Mouse (Mus musculus) kidney, postnatal 25 days (tissue): Measurements from ENCODE around the gene Nrxn3.
A peak's percentile ranks its signal among the peaks of the same experiment; 100 is the strongest.

Source experiments
- DNase-seq, 2 experiments: peaks; one replicate each; pipeline ENCODE4 v3.0.0; 2021; ENCODE audit warnings: mixed read lengths in 2 of 2

The Nrxn3 gene

DNA sequence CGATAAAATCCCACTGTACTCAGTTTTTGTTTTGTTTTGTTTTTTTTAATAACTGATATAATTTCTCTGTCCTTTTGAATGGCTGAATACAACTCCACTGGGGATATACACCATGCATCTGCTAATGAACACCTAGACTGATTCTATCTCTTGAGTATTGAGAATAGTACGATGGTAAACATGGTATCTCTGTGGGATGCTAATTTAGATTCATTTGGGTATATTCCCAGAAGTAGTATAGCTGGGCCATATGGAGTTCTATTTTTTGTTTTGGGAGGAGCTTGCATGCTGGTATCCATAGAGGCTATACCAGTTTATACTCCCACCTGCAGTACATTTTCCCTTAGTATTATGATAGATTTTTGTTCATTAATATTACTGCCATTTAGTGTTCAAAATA is 217.0 kb downstream of the Nrxn3 start:
- DNase-seq = no peak

DNA sequence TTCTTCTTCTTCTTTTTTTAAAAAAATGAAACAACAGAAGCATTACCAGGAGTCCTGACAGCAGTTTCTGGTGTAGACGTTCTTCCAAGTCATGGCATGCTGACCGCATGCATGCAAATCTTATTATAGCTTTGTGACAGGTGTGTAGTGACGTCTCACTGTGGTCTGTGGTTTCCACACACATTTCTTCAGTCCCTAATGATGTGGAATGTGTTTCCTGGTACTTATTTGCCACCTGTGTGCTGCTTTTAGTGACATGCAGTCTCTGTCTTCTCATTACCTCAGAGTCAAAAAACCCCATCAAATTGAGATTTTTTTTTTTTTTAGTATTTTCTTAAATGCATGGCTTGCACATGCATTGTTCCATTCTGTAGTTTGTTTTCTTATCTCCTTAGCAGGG is 222.3 kb downstream of the Nrxn3 start:
- no peak for DNase-seq

DNA sequence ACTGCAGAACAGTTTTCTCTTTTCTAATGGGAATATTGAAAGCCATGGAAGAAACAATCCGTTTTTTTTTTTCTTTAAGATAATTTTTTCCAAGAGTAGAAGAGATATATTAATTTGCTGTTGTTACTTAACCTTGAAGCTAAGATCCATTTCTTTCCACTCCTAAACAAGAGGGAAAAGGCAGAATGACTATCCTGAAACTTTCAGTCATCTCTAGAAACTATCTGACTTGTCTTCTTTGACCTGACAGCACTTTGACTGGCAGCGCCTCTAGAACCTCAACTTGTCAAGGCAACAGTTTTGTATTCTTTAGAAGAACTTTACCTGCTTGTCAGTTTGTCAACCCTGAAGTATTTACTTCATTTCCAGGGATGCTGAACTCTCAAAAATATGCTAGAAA is 227.2 kb downstream of the Nrxn3 start:
- no peak for DNase-seq

DNA sequence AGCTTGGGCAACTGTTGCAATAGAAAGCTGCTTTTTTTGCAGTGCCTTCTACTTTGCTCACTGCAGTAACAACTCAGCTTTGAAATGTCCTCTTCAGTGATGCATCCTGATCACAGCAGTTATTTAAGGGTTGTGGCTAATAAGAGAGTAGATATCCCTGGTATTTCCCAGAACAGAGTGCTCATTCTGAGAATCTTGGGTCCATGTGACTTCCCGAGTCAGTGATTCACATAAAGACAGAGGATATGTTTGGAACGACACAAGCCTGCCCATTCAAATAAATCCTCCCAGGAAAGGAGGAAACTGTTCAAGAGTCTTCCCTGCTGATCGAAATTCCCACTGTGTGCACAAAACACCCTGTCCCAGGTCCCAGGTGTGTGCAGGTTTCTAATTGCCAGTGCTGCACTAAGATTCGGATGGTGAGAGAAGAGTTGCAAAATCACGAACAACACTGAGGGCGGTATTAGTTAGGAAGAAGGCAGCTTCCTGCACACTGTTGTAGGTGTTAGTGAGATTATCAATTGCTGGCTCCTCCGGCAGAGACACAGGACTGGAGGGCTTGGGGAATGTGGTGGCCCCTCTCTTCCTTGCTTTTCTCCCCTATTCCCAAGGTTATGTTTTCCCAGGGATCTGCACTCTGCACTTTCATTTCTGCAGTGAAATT is 230.4 kb downstream of the Nrxn3 start:
- no peak for DNase-seq

DNA sequence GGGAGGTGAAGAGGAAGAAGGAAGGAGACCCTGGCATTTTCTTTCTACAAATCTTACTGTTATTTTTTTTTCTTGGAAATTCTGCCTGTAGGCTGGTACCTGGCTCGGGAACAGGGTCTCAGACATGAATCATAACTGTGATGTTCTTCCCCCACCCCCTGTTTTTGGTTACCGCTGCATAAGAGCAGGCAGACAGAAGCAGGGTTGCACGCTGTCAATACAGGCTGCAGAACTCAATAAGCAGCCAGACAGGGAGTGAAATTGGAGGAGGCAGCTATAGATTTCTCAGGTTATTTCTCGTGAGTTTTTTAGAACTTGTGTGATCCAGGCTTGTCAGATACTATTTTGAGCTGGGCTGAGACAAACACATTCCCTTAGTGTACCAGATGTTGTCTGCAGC is 231.1 kb downstream of the Nrxn3 start:
- DNase-seq = no peak

DNA sequence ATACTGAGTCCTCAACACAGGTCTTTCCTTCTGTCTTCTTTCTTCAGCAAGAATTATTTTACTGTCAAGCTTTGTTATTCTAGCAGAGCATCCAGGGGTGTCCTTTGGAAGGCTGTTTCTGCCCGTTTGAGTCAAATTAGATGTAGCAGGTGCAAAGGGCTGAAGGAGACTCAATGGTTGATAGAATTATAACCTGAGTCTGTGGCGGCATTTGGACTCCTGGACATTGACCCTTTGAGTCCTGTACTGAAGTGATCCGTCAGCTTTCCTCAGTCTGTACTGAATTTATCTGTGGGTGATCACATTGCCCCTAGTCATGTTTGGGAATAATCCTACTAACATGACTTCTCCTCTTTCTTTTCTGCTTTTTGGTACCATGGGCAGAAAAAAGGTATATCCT is 234.8 kb downstream of the Nrxn3 start:
- DNase-seq = peak; percentile 38 to 50

DNA sequence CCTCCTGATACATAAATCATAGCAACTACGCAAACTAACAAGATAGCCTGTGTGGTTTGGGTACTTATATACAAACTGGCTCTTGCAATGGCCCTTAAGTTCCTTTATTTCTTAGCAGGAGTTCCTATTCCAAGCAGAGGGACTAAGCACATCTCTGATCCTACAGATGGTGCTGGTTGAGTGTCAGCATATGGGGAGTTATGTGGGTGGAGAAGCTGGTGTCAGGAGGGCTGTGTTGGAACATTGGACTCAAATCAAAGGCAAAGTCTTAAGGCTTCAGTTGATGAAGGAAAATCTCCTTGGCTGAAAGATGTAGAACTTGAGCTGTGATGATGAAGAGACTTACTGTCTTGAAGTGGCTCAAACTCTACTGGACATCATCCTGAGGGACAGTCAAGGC is 238.1 kb downstream of the Nrxn3 start:
- no peak for DNase-seq

DNA sequence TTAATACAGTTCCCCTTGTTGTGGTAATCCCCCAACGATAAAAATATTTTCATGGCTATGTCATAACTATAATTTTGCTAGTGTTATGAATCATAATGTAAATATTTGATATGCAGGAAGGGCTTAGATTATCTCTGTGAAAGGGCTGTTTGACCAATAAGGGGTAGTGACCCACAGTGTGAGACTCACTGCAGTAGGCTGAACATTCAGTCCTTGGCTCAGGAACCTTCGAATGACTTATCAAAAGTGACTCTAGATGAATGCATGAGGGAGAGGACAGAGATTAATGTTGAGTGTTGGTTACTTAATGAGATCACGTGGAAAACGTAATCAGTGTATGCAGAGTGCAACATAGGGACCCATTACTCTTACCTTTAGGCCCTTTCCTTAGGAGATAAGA is 243.7 kb downstream of the Nrxn3 start:
- no peak for DNase-seq

DNA sequence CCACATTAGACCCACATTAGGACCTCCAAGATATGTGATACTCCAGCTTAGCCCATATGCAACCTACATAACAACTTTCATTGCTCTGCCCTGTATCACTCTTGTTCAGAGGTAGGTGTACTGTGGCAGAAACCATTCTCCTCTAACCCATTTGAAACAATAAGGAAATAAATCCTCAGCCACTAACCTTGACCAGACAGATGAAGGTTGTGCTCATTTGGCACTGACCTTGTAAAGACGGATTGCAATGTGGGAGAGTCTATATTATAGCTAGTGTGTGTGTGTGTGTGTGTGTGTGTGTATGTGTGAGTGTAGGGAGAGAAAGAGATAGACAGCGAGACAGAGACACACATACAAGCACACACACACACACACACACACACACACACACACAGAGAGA is 253.9 kb downstream of the Nrxn3 start:
- no peak for DNase-seq

DNA sequence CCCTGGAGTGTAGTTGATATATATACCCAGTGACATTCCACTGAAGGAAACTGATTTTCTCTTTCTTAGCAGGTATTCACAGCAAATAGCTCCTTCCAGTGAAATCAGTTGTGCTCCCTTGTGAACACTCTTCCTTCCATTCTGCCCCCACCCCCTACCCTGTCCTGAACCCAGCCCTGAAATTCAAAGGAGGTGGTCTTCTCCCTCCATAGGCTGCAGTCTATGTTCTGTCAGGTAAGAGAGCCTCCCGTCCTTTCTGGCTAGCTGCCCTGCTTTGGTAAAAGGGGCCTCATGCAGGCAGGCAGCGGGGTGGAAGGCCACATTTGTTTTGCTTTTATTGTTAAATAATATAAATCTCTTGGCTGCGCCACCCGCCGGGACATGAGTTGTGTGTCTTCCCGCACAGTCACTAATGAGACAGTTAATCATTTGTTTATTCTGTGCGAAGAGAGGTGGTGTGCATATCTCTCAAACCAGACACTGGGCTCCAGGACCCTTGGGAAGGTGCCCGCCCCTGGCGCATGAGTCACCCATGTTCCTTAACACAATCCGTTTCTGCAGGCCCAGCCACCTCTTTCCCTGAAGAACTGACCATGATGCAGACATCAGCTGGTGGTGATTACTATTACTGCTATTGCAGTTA is 261.1 kb downstream of the Nrxn3 start:
- peak in 1 of 2 experiments; percentile 2 for DNase-seq

DNA sequence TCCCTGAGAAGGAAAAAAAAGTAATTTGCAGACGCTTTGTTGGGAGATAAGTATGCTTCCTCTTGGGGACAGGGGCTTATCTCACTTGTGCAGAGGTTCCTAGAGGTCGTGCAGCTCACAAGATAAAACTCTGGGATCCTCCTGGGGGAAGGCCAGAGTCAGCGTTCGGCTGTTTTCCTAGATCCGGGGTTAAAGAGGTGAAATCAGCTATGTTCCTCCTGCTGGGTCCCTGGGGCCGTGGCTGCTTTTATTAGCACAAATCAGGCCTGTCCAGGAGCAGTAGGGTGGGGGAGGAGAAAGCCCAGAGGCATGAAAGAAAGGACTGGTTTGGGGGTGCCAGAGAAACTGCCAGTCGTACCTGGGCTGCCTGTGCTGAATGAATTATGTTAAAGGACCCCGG is 261.7 kb downstream of the Nrxn3 start:
- peak; percentile 6 to 35 for DNase-seq

DNA sequence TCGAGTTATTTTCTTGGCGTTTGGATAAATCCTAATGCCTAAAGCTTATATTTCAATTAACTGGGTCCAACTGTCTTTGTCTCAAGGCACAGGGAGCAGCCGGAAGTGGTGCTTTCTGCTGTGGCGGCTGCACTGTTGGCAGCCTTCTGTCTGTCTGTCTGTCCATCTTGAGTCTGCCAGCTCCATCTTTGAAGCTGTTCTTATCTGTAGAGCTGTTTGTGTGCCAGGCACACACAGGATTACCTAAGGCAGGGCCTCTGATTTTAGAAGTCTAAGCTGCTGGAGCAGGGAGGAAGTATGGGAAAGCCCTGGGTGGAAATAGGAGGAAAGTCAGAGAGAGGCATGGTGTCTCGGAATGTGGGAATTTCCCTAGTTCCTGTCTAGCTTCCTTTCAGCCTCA is 262.1 kb downstream of the Nrxn3 start:
- no peak for DNase-seq

DNA sequence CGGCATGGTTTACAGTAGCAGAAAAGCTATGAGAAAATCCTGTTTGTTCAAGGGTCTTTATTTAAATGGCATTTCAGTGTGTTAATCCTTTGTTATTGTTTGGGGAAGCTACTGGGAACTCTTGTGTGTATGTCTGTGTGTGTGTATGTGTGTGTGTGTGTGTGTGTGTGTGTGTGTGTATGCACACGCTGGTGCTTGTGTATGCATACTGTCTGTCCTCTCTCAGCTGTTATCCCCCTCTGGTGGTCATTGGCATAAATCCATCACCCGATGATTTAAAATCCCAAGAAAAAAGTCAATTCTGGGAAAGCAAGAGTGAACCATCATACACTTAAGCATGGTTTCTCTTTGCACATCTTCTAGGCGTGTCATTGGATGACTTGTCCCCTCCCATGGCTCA is 264.4 kb downstream of the Nrxn3 start:
- no peak for DNase-seq

DNA sequence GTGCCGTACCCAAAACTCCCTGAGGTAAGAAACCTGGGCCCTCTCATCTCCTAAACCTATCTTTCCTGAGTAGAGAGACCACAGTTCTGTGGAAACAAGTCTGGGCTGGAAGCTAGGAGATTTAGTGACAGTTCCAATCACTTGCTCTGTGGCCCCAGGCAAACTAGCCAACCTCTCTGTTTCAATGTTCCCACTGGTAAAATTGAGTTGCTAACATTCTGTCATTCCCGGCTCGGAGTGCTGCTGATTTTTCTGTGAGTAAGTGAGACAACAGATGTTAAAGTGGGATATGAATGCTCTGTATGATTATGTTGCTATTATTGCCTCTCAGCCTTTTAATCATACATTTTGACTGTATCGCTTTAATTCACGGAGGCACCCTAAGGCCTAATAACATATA is 268.1 kb downstream of the Nrxn3 start:
- DNase-seq = no peak

DNA sequence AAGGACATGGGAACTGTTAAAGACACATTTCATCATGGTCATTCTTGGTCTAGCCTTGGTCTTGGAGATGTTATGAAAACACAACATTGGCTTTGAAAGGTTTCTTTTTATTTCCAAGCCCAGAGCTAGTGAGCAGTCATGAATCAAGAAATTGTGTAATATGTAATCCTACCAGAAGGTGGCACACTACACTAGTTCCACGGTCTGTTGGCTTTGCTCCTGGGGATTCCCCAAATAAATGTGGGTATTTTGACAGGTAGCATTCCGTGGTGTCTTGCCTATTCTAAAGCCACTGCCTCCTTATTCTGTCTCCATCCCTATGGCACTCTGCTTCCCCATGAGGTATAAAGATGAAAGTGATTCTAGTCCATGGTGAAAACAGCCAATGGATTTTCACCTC is 269.5 kb downstream of the Nrxn3 start:
- DNase-seq = no peak

DNA sequence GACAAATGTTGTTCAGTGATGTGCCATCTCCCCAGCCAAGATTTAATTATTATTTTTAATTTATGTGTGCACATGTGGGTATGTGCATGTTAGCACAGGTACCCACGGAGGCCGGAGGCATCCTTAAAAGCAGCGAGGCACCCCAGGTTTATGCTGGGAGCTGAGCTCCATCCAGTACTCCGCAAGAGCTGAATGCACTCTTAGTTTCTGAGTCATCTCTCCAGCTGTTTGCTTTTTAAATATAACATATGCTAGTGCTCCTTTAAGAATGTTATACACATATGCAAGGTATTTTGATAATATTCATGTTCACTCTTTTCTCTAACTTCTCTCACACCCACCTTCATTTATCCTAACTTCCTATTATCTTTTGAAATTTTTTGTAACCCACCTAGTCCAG is 271.1 kb downstream of the Nrxn3 start:
- DNase-seq = no peak

DNA sequence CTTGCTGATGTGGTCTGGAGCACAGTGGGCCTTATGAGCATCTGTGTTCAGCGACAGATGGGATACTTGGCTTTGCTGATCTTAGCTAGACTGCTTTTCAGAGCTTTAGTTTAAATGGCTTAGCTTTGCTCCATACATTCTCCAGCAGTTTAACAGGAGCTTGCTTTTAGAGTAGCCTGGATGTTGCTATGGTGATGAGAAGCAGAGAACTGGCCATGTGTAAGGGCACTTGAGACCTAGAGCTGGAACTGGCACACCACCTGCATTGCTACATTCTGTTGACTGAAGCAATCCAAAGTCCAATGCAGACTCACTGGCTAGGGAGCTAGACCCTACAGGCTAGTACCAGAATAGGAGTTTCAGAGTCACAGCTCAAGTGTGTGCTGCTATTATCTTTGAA is 293.8 kb downstream of the Nrxn3 start:
- no peak for DNase-seq

DNA sequence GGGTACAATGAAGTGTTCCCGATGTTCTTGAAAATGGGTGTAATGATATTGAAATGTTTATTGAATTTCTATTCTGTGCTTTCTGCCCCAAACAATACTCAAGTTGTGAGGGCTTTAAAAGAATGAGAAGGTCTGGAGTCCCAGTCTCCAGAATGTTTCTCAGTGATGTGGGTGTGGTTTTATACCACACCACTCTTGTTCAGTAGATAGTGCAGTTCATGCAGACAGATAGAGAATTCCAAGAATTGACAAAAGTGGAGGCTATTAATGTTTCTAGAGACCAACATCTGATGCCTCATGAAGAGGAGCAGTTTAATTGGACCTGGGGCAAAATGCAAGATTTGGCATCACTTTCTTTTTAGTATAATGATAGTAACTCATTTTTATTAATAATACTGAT is 302.5 kb downstream of the Nrxn3 start:
- no peak for DNase-seq

DNA sequence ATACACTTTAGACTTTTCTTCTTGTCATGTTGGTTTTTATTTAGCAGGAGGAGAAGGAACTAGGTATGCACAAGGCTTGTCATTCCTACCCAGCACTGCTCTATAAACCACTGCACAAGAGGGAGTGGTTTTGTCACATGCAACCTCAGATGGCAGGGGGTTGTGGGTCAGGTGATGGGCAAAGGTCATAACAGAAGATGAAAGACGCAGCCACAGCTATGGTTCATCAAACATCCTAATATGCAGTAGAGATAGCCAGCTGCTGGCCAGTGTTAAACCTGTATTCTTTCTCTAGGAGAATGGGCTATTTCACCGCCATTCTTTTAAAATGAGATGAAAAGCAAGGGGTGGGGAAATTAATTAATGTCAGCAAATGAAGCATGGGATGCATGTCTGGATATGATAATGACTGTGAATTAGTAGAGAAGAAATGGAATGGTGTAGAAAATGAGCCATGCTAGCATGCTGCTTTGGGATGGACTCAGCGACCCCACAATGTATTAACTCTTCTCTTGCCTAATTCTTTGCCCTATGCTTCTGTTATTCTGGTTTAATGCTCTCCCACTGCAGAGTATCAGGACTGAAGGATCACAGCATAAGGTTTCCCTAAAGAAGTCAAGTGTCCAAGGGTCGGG is 313.4 kb downstream of the Nrxn3 start:
- no peak for DNase-seq

DNA sequence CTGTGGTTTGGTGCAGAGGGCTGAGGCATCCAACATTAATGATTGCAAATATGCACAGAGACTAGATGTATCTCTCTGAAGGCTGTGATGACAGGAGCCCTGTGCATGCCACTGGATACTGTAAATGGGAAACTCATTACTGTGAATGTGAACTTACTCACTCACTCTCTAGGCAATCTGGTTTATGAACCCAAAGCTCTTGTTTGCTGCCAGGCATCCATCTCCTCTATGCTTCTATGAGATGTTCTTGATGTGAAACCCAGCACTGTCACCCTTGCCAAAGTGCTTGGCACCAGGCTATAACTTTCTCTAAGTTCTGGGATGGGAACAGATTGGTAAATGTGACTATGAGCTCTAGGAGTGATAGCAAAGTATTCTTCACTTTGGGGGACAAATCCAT is 317.5 kb downstream of the Nrxn3 start:
- DNase-seq = no peak

DNA sequence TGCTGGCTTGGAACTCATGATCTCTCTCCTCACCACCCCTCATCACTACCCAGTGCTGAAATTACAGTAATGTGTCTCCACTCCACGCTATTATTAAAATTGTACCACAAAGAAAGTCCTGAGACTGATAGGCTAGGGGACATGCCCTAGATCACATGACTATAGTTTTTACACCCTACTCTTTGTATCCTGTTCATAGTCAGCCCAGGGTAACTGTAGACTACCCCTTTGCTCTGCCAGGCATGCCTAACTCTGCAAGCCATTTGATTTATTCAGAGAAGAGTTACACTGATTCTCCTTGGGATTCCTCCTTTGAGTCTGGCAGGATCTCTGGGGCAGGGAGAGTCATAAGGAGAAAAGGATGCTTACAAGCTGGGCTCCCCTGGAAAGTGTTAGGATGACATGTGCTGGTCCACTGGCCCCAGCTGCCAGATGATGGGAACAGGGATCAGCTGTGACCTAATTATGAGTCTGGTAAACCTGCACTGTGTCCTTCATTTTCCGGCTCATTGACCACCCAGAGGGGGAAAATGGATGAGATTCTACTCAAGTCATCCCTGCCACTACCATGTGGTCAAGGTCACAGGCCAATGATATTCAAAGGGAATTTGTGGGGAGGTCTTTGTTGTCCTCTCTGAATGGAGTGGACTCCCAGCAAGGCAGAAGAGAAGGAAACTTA is 318.9 kb downstream of the Nrxn3 start:
- no peak for DNase-seq

DNA sequence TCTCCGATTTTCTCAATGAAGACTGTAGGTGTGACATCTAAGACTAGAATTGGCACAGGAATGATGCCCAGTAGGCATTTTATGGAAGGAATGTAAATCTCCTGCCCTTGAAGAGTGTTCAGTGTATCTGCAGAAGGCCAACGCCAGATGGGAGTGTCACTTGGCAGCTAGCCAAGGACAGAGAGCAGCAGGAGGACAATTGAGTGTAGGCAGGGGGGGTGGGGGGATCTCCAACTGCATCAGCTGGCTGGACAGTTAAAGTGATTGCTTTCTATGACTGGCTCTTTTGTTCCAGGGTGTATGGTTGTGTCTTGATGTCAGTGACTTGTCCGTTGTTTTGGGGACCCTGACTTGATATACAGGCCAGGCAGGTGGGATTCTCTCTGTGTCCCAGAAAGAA is 326.6 kb downstream of the Nrxn3 start:
- no peak for DNase-seq

DNA sequence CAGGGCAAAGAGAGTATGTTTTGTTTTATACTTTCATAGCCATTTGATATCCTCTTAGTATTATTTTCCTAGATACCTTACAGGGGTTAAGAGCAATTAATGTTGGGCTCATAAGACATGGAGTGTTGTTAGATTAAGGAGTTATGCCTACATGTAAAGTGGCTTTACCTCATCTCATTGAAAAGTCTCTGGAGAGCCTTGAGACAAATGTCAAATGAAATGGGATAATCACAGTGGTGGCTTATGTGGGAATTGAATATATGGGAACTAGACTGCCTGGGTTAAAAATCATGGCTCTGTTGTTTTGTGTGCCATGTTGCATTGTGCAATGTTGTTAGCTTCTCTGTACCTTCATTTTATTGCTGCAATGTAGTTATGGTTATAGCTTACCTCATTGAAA is 327.0 kb downstream of the Nrxn3 start:
- DNase-seq = no peak

DNA sequence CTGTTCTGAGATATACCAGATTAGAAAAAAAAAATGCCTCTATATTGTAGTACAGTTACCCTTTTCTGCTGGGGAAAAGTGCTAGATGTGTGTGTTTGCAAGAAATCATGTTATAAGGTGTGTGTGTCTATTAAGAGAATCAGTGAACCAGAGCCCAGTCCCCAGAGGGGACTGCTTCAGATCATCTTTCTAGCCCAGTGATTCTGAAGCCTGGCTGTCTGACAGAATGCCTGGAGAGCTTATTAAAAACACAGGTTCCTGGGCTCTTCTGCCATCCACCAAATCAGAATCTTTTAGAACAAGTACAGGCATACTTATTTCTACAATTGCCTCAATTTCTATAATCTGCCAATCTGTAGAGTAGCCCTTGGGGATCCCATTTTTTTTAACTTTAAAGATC is 349.8 kb downstream of the Nrxn3 start:
- DNase-seq = no peak
